Mouse (Mus musculus) hindbrain, embryonic 13.5 days (tissue): Measurements from ENCODE around the gene Nampt. TPM values are rescaled to one million over a fixed set of nuclear protein-coding genes. Genes with fewer than 3 reads are reported as not detected.
A peak's percentile ranks its signal among the peaks of the same experiment; 100 is the strongest.

Experiments used
- ATAC-seq: fragments of 200-750 bp; cut with Nextera tagmentation; 2 replicates; pipeline ENCODE4 v1.8.0; 2017; ENCODE audit warnings: moderate TSS enrichment; ENCODE audit not compliant: low FRiP score
- H3K27ac ChIP-seq: fragments of 300-500 bp; sonication (generic); 2 replicates; pipeline ENCODE4 v1.5.1; 2015; ENCODE audit warnings: inconsistent platforms, mild to moderate bottlenecking, moderate library complexity
- H3K27me3 ChIP-seq: fragments of 300-500 bp; sonication (generic); 2 replicates; pipeline ENCODE4 v1.6.1; 2015; ENCODE audit warnings: mild to moderate bottlenecking, inconsistent platforms
- H3K36me3 ChIP-seq: fragments of 300-500 bp; sonication (generic); 2 replicates; pipeline ENCODE4 v1.6.1; 2015; ENCODE audit warnings: mild to moderate bottlenecking, inconsistent platforms
- H3K4me1 ChIP-seq: fragments of 300-500 bp; sonication (generic); replicated peaks from 2 replicates; pipeline ENCODE4 v1.6.1; 2015; ENCODE audit warnings: inconsistent platforms
- H3K4me2 ChIP-seq: fragments of 300-500 bp; sonication (generic); 2 replicates; pipeline ENCODE4 v1.6.1; 2015; ENCODE audit warnings: inconsistent platforms, mild to moderate bottlenecking, moderate library complexity
- H3K4me3 ChIP-seq: fragments of 300-500 bp; sonication (generic); 2 replicates; pipeline ENCODE4 v1.5.1; 2015; ENCODE audit warnings: mild to moderate bottlenecking, inconsistent platforms
- H3K9ac ChIP-seq: fragments of 300-500 bp; sonication (generic); 2 replicates; pipeline ENCODE4 v1.6.1; 2015; ENCODE audit warnings: mild to moderate bottlenecking, inconsistent platforms
- H3K9me3 ChIP-seq: fragments of 300-500 bp; sonication (generic); 2 replicates; pipeline ENCODE4 v1.6.1; 2016; ENCODE audit warnings: inconsistent platforms
- WGBS: fragments of 180-500 bp; shearing (Covaris S2); methylation state at CpG from one replicate; pipeline ENCODE4 v1.1.7; 2015; 5-methylcytosine and 5-hydroxymethylcytosine counted together
- polyA plus RNA-seq: library from polyadenylated mRNA; unstranded; fragments of >200 nt; fragmentation: Nextera tagmentation; extraction: Ambion mirVana; gene quantifications from 2 replicates; pipeline ENCODE4 v1.2.1, GENCODE M21; 2015

Nampt gene
- polyA plus RNA-seq, result 31.4 and 31.6 TPM in 2 replicates

GRCm38 (mm10) chr12:32819416-32819815 is at the start of gene Nampt:
Gene Nampt, plus strand, starts transcription at chr12:32819545.
- H3K36me3 ChIP-seq, result no peaks in the 10 kb centered on the region; the same call in 1 of the 2 replicates
- ATAC-seq, result no peak; the same call in 1 of the 2 replicates
- WGBS, result 5% methylated on average over 5 of the region's 5 CpGs

GRCm38 (mm10) chr12:32770766-32771165 is 48.6 kb upstream of the Nampt start:
- H3K36me3 ChIP-seq, result no peaks in the 10 kb centered on the region
- 92% methylated on average over 4 of the region's 4 CpGs for WGBS
- no peak overlapping the region for H3K27ac ChIP-seq
- no peak overlapping the region for H3K4me3 ChIP-seq
- no peaks in the 10 kb centered on the region for H3K4me1 ChIP-seq
- H3K9me3 ChIP-seq, result no peaks in the 10 kb centered on the region
- ATAC-seq, result no peak
- no peak overlapping the region for H3K9ac ChIP-seq
- no peaks in the 10 kb centered on the region for H3K27me3 ChIP-seq
- no peak overlapping the region for H3K4me2 ChIP-seq

More at GRCm38 (mm10) chr12:32819416-32819815, at the start of gene Nampt:
- peak within 1 kb of the TSS; percentile 63 for H3K4me2 ChIP-seq
- no peaks in the 10 kb centered on the region for H3K27me3 ChIP-seq
- peak within 1 kb of the TSS; percentile 98 for H3K27ac ChIP-seq
- H3K9me3 ChIP-seq, result no peaks in the 10 kb centered on the region
- H3K4me1 ChIP-seq, result peaks cover 16% of the 10 kb centered on the region
- H3K9ac ChIP-seq, result peak within 1 kb of the TSS; percentile 89
- peak within 1 kb of the TSS; percentile 72 for H3K4me3 ChIP-seq

DNA sequence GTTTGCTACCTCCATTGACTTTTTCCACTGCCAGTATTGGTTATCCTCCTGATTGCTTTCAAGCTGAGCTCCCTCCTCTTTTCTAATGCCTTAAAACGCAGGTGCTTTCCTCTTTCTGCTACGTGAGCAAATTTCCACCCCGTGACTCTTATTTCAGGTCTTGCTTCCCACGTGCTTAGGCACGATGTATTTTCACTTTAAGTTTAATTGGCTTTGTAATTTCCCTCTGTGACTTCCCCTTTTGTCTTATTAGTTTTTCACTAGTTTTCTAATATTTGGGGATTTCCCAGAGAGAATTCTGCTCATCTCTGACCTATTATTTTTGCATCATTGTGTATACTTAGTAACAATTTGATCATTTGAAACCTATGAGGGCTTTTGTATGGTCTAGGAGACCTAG is 44.8 kb upstream of the Nampt start:
- no peak overlapping the region for H3K9ac ChIP-seq
- H3K4me1 ChIP-seq, result no peaks in the 10 kb centered on the region
- H3K9me3 ChIP-seq, result no peaks in the 10 kb centered on the region
- H3K27ac ChIP-seq, result no peak overlapping the region
- H3K27me3 ChIP-seq, result no peaks in the 10 kb centered on the region
- ATAC-seq, result no peak
- 87% methylated on average over 5 of the region's 5 CpGs for WGBS
- no peaks in the 10 kb centered on the region for H3K36me3 ChIP-seq
- no peak overlapping the region for H3K4me2 ChIP-seq
- H3K4me3 ChIP-seq, result no peak overlapping the region

DNA sequence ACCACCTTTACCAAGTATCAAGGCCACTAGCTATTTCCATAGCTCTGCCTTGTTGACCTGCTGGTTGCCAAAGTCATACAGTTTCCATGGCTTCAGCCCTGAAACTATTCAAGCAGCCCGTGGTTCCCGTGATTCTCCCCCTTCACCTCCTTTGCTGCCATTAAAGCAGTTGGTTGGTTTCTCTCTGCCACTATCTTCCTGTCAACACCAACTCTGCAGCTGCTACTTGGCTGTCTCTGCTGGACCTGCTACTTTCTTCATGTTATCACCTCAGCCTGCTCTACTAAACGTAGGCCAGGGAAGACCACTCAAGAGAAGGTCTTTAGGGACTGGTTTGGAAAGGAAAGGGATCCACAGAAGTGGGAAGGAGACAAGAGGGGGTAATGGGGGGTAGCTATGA is 30.3 kb upstream of the Nampt start:
- 81% methylated on average over 3 of the region's 3 CpGs for WGBS
- H3K27me3 ChIP-seq, result no peaks in the 10 kb centered on the region
- no peak overlapping the region for H3K9ac ChIP-seq
- H3K36me3 ChIP-seq, result no peaks in the 10 kb centered on the region
- H3K4me1 ChIP-seq, result no peaks in the 10 kb centered on the region
- H3K4me3 ChIP-seq, result no peak overlapping the region
- no peak overlapping the region for H3K27ac ChIP-seq
- H3K9me3 ChIP-seq, result no peaks in the 10 kb centered on the region
- no peak overlapping the region for H3K4me2 ChIP-seq
- no peak for ATAC-seq

DNA sequence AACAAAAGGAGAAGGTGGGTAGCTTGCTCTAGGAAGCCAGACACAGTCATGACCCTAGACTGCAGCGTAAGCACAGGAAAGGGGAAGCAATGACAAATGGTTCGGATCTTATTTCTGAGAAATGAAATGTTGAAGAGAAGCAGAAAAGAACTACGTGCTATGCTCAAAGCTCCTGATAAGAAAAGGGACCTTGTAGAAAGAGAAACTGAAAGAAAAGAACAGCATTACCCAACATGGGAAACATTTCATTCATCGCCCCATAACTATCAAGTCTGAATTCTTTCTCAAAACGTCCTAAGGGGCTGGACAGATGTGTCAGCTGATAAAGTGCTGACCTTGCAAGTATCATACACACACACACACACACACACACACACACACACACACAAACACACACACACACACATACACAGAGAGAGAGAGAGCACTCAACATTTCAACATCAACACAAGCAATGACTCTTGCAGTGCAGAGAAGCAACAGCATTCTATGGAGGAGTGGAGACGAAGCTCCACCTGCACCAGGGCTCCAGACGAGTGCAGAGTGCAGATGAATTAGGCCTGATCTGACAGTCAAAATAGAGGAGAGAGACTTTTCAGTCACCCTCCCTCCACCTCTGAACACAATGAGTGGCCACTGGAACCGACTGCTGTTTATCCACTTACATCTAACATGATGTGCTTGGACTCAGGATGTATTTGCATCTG is 23.4 kb upstream of the Nampt start:
- H3K27me3 ChIP-seq, result no peaks in the 10 kb centered on the region
- WGBS, result 72% methylated on average over 8 of the region's 8 CpGs
- no peaks in the 10 kb centered on the region for H3K4me1 ChIP-seq
- ATAC-seq, result no peak
- H3K9me3 ChIP-seq, result no peaks in the 10 kb centered on the region
- no peak overlapping the region for H3K9ac ChIP-seq
- no peak overlapping the region for H3K4me3 ChIP-seq
- H3K27ac ChIP-seq, result no peak overlapping the region
- no peaks in the 10 kb centered on the region for H3K36me3 ChIP-seq
- H3K4me2 ChIP-seq, result no peak overlapping the region

- Histone ChIP-seq H3K9me3 (no peaks in the 10 kb centered on the region), H3K36me3 (no peaks in the 10 kb centered on the region), H3K4me3 (no peak overlapping the region), H3K4me1 (no peaks in the 10 kb centered on the region), H3K4me2 (no peak overlapping the region), H3K9ac (no peak overlapping the region), H3K27ac (no peak overlapping the region), H3K27me3 (no peaks in the 10 kb centered on the region)
- ATAC-seq, result no peak
- 80% methylated on average over 3 of the region's 3 CpGs for WGBS
Measured at GRCm38 (mm10) chr12:32797438-32797837, 21.9 kb upstream of the Nampt start.

DNA sequence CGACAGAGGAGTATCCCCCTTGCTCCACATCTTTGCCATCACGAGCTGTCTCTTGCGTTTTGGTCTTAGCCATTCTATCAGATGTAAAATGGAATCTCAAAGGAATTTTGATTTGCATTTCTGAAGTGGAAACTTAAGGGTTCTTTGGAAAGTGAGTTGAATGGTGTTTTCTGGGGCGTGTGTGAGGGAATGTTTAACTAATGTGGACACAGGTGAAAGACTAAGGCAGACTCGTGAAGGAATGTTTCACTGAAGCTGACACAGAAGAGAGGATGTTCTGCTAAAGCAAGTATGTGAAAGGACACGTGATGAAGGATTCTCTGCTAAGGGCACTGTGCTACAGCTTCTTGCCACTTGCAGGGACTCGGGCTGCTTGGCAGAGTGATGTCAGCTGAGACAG is 18.3 kb upstream of the Nampt start:
- Histone ChIP-seq H3K27me3 (no peaks in the 10 kb centered on the region), H3K4me3 (no peak overlapping the region), H3K9me3 (no peaks in the 10 kb centered on the region), H3K27ac (no peak overlapping the region), H3K4me1 (no peaks in the 10 kb centered on the region), H3K4me2 (no peak overlapping the region), H3K9ac (no peak overlapping the region), H3K36me3 (no peaks in the 10 kb centered on the region)
- WGBS, result 82% methylated on average over 7 of the region's 7 CpGs
- no peak for ATAC-seq

- Histone ChIP-seq H3K36me3 (no peaks in the 10 kb centered on the region), H3K9ac (no peak overlapping the region), H3K27me3 (no peaks in the 10 kb centered on the region), H3K4me3 (no peak overlapping the region), H3K4me1 (no peaks in the 10 kb centered on the region), H3K4me2 (no peak overlapping the region), H3K9me3 (no peaks in the 10 kb centered on the region), H3K27ac (no peak overlapping the region)
- ATAC-seq, result no peak
- 91% methylated on average over 1 of the region's 1 CpGs for WGBS
Measured at GRCm38 (mm10) chr12:32805559-32805958, 13.8 kb upstream of the Nampt start.

DNA sequence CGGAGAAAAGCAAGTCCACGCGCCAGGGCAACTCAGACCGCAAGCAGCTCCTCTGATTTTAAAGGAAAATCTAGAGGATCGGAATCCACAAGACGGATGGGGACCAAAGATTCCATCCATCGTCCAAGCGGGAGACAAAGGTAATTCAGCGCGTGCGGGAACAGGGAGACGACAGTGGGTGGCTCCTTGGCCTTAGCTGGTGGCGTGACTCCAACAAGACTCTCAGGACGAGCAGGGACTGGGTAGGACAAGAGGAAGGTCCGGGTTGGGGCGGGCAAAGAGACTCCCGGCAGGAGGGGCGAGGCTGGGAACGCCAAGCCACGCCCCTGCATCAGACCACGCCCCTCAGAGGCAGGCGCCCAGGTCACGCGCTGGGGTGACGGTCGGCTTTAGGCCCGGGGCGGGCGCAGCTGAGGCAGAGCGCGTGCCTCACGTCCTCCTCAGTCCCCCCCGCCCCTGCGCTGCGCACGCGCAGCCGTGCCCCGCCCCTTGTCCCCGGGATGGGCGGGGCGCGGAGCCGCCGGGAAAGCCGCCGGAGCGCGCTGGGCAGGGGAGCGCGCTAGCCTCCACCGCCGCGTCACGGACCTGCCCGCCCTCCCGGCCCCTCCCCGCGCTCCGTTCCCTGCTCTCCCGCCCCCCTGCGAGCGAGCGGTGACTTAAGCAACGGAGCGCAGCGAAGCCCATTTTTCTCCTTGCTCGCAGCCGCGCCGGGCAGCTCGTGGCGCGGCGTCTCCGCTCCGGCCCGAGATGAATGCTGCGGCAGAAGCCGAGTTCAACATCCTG is 669 bp downstream of the Nampt start:
- peak; percentile 96 for ATAC-seq
- Histone ChIP-seq H3K4me2 (peak overlapping the region; percentile 63), H3K27me3 (no peaks in the 10 kb centered on the region), H3K36me3 (no peaks in the 10 kb centered on the region; the same call in 1 of the 2 replicates), H3K4me3 (peak overlapping the region; percentile 72), H3K4me1 (peaks cover 21% of the 10 kb centered on the region), H3K9me3 (no peaks in the 10 kb centered on the region), H3K9ac (peak overlapping the region; percentile 89), H3K27ac (peak overlapping the region; percentile 98)
- under 1% methylated on average over 67 of the region's 80 CpGs for WGBS

GRCm38 (mm10) chr12:32820688-32821503 is 1.6 kb downstream of the Nampt start:
- Histone ChIP-seq H3K4me1 (peaks cover 22% of the 10 kb centered on the region), H3K4me2 (peak overlapping the region; percentile 63), H3K9me3 (no peaks in the 10 kb centered on the region), H3K36me3 (no peaks in the 10 kb centered on the region; the same call in 1 of the 2 replicates), H3K9ac (peak overlapping the region; percentile 89), H3K4me3 (peak overlapping the region; percentile 72), H3K27me3 (no peaks in the 10 kb centered on the region), H3K27ac (peak overlapping the region; percentile 98)
- ATAC-seq, result peak; percentile 84
- WGBS, result 3% methylated on average over 40 of the region's 49 CpGs

- 47% methylated on average over 2 of the region's 2 CpGs for WGBS
- no peak for ATAC-seq
- Histone ChIP-seq H3K27ac (no peak overlapping the region), H3K27me3 (no peaks in the 10 kb centered on the region), H3K4me2 (peak overlapping the region; percentile 63), H3K4me3 (peak overlapping the region; percentile 72), H3K9ac (no peak overlapping the region), H3K36me3 (no peaks in the 10 kb centered on the region; the same call in 1 of the 2 replicates), H3K4me1 (peaks cover 22% of the 10 kb centered on the region), H3K9me3 (no peaks in the 10 kb centered on the region)
Measured at GRCm38 (mm10) chr12:32821504-32822011, 2.2 kb downstream of the Nampt start.

GRCm38 (mm10) chr12:32822066-32822465 is 2.7 kb downstream of the Nampt start:
- Histone ChIP-seq H3K36me3 (no peaks in the 10 kb centered on the region; the same call in 1 of the 2 replicates), H3K4me3 (no peak overlapping the region), H3K9me3 (no peaks in the 10 kb centered on the region), H3K9ac (no peak overlapping the region), H3K4me1 (peaks cover 22% of the 10 kb centered on the region), H3K27me3 (no peaks in the 10 kb centered on the region), H3K4me2 (no peak overlapping the region), H3K27ac (no peak overlapping the region)
- WGBS, result 82% methylated on average over 4 of the region's 4 CpGs
- no peak for ATAC-seq
